Mouse (Mus musculus): ENCODE measurements at regions not wholly inside any gene's neighbourhood (a gene's known extent, or its start where the extent isn't known, plus 50 kb on each side); places are given as distances from the start of the nearest gene placed in this dataset.

DNA sequence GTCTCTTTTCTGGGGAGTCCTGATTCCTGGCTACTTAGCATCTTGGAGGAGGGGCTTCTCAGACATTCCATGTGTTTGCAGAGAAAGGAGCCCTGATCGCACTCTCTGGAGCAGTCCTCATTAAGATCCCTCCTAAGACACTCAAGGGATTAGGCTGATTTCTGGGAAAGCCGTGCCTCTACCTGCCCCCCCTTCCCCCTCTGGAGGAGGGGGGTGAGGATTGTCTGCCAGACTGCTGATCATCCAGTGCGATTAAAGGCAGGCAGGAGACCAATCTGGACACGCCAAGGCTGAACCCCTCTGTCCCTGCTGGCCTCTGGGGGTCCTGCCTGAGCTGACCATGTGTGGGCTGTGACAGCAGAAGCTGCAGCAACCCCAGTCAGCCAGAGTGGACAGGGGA is 65.4 kb downstream of the Vegfa start:
- no peak for ATAC-seq

GRCm38 (mm10) chr17:45964031-45964430 is 68.1 kb downstream of the Vegfa start:
- no peak for ATAC-seq

DNA sequence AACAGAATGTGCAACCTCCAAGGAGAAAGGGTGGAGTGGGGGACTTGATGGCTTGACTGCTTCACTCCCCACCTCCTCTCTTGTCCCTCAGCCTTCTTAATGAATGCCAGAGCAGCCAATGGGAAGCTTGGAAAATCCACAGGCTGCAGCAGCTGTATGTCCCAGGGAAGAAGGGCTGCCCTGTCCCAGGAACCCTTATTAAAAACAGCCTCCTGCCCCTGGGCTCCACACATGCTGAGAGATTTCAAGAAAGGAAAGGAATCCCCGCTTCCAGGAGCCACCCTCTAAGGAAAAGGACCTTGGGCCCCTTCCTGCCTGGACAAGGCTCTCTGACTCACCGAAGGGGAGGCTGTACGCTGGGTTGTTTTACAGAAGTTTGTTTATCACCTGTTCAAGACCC is 68.8 kb downstream of the Vegfa start:
- ATAC-seq: no peak

DNA sequence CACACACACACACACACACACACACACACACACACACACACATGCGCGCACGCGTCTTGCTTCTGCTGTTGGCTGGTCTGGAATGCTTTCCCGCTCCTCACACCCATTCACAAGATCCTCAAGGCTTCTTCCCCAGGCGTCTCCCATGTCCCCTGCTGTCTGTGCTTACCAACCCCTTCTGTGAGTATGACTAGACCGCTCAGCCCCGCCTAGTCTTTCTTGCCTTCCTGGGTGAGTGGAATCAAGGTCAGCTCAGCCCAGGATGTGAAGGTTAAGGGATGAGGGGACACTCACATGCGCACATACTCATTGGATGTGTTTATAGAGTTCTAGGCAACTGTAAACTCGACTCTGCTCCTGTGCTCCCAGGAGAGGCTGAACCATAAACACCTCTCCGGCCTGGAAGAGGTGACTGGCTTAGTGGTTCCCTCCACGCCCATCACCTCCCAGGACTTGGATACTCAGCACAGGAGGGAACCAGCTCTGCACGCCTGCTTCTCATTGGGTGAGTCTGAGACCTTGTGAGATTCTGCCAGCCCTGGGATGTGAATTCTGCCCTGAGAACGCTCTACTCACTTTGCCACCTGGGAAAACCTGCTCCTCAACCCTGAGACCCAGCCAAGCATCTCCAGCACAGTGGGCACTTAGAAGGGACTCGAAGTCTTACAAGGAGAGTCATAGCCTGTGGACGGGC is 70.4 kb downstream of the Vegfa start:
- no peak for ATAC-seq

GRCm38 (mm10) chr17:45958094-45958881 is 73.9 kb downstream of the Vegfa start:
- ATAC-seq: no peak

GRCm38 (mm10) chr17:45955481-45955880 is 76.7 kb downstream of the Vegfa start:
- no peak for ATAC-seq

GRCm38 (mm10) chr17:45954824-45955223 is 77.3 kb downstream of the Vegfa start:
- ATAC-seq: no peak

DNA sequence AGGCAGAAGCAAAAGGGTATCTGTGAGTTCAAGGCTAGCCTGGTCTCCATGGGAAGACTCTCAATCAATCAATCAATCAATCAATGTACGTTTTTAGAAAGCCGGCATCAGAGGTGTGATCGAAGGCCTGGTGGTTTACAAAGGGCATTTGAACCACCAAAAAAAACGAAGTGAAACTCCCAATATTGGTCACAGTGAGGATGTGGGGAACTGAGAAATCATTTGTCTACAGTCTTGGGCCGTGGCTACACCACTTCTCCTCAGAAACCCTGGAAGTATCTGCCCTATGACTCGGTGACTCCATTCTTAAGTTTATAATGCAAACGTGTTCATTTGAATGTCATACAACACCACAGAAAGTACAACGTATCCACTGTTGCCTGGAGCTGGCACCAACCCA is 78.6 kb downstream of the Vegfa start:
- ATAC-seq: no peak

DNA sequence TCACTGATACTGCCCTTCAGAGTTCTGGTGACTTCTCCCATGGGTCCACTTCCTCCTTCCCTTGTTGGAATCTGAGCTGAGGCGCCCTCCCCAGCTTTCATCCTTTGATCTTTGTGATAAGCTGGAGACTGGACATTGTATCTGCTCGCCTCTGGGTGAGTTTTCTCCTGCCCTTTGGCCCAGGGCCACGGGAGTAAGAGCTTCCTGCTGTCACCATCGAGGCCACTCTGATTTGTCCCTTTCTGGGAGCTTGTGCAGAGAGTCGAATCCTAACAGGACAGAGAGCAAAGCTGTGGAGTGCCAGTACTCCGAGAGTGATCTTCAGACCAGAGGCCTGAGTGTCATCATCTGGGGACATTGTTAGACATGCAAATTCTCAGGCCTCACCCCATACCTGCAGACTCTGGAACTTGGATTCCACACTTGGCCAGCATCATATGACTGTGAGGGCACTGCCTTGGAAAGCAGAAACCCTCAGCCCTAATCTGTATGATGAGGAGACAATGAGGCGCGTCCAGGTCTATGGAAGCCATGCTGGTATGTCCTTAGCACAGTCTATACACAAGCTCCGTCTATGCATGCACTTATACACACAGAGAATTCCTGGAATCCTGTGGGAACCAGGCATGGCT is 81.5 kb downstream of the Vegfa start:
- no peak for ATAC-seq

GRCm38 (mm10) chr17:45949141-45949540 is 83.0 kb downstream of the Vegfa start:
- no peak for ATAC-seq

GRCm38 (mm10) chr17:45948314-45948935 is 83.7 kb downstream of the Vegfa start:
- ATAC-seq: no peak

DNA sequence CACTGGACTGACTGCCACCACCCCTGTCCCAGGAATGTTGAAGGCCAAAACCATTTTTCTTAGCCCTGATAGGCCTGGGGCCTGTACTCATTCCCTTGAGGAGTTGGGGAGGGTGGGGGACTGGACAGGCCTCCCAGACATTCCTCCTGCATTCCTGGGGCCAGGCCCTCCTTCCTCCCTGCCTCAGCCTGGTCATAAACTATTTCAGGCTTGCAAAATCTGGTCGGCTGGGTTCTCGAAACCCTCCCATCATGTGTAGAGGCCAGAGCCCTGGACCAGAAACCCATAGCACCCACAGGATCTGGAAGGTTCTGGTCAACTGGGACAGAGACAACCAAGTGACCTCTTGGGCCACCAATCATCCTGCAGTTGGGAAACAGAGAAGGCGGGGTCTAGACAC is 87.2 kb downstream of the Vegfa start:
- ATAC-seq: no peak

DNA sequence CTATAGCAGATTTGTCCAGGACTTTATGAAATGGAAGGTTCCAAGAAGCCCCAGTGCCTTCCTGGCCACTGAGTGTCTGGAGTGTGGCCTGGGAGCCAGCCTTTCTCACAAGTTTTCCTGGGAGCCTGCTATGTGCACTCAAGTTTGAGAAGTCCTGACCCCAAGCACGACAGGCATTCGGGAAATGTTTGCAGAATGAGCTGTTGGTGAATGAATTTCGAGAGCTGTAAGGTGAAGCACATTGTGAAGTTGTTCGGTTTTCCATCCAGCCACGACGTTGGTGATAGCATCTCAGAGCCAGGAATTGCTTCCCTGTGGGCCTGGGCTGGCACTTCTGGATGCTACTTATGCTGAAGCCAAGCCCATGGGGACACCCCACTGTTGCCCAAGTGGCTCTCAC is 88.9 kb downstream of the Vegfa start:
- no peak for ATAC-seq

GRCm38 (mm10) chr17:45941890-45942375 is 90.2 kb downstream of the Vegfa start:
- no peak for ATAC-seq

DNA sequence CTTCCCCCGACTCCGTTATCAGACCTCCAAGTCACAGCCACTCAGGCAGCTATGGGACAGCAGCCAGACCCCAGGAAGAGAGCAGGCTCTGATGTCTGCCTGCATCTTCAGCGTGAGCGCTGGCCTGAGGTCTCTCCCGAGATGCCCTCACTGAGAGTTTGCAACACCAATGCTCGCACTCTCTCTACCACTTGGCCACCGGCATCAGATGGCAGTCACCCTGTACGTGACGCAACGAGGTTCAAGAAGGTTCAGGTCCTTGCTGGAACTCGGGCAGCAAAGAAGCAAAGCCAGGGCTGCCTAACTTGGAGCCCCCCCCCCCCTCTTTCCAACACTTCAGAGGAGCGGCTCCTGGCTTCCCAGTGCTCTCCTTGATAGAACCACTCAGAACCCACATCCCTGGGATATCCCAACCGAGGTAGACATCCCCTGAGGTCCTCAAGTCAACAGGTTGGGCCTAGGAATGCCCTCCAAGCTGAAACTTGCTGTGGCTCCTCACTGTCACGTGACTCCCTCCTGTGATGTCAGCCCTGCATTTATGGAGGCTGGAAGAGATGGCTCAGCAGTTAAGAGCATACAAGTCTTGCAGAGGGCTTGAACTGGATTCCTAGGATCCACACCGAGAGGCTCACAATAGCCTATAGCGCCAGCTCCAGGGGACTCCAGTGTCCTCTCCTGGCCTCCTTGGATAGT is 91.9 kb downstream of the Vegfa start:
- no peak for ATAC-seq

GRCm38 (mm10) chr17:45938284-45938683 is 93.9 kb downstream of the Vegfa start:
- no peak for ATAC-seq

- no peak for ATAC-seq
Measured at GRCm38 (mm10) chr17:45936577-45936976, 95.6 kb downstream of the Vegfa start.

DNA sequence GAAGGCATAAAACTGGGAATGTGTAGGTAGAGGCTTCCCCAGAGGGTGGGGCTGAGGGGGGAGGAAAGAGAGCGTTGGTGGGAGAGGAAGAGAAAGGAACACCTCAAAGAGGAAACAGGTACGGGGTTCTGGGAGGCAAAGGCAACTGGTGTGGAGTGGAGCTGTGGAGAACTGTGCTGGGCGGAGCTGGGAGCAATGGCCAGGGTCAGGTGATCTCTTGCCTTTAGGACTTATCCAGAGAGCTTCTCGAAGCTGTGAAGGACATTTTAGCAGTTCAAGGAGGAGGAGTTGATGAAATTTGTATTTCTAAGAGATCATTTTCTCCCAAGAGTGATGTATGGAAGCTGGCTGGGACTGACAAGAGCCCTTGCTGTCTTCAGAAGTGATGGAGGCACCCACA is 96.9 kb downstream of the Vegfa start:
- ATAC-seq: no peak

GRCm38 (mm10) chr17:45934002-45934401 is 98.2 kb downstream of the Vegfa start:
- no peak for ATAC-seq

DNA sequence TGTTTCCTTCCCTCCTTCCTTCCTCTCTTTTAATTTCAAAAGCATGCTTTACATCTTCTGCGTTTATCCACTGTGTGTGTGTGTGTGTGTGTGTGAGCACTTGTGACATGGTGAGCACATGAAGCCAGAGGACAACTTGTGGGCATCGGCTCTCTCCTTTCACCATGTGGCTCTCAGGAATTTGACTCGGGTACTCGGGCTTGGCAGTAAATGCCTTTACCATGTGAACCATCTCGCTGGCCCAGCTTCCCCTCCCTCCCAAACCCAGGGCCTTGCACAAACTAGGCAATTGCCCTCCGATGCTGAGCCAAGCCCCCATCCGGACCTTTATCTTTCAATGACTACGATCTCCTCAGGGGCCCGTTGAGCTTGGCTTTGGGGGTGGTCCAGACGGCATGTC is 99.1 kb downstream of the Vegfa start:
- no peak for ATAC-seq

GRCm38 (mm10) chr17:45932611-45933010 is 99.6 kb downstream of the Vegfa start:
- no peak for ATAC-seq

DNA sequence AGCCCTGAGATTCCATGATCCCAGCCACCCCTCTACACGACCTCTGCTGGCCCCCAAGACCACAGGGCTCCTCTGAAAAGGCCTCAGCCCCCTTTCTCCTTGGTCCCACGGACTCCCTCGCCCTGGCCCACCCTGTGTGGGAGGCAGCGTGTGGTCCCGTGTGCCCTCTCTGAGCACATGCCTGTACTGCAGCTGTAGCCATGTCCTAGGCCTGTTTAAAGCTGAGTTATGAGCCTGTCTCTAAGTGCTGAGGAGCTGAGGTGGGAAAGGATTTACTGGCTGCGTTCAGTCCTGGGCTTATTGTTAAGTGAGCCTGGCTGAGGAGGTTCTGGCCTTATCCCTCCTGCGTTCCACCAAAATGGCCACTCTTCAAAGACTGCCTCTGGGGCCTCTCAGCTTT is 102.6 kb downstream of the Vegfa start:
- ATAC-seq: no peak
